Mouse (Mus musculus): ENCODE measurements around the gene Cyb5b. TPM values are rescaled to one million over a fixed set of nuclear protein-coding genes. Genes with fewer than 3 reads are reported as not detected.

Cyb5b gene
- total RNA-seq, 1 experiment, result 44.9 TPM

- peaks cover 0 to 15% of the 10 kb centered on the region in 2 experiments; a peak in 2 of 4 replicates for H3K4me1 ChIP-seq (ENCODE audit: control insufficient read depth in 2 of 2, insufficient read depth in 2 of 2, low read length in 2 of 2, poor library complexity in 1 of 2)
- H3K36me3 ChIP-seq (ENCODE audit: control insufficient read depth, insufficient read depth, low read length, poor library complexity, severe bottlenecking), result no peaks in the 10 kb centered on the region
- H3K27ac ChIP-seq (ENCODE audit: insufficient read depth, low read depth, low read length, poor library complexity, severe bottlenecking), result no peak overlapping the region
- no peak overlapping the region for H3K4me3 ChIP-seq (ENCODE audit: insufficient read depth in 1 of 2, low read depth in 1 of 2, low read length in 2 of 2, poor library complexity in 1 of 2, severe bottlenecking in 1 of 2)
- H3K9me3 ChIP-seq (ENCODE audit: control insufficient read depth, insufficient read depth, low read depth, low read length), result no peaks in the 10 kb centered on the region
- no peak for DNase-seq (ENCODE audit: low read depth, low spot score)
- no peak overlapping the region for H3K9ac ChIP-seq (ENCODE audit: insufficient read depth, low read depth, low read length, poor library complexity, severe bottlenecking)
- in situ Hi-C loops (cut with MboI; ENCODE audit: low sequenced_read_pairs in 2 of 2, unreplicated experiment in 2 of 2), result loop anchor here in 1 of 2 experiments (25.0 kb wide), 1 partner anchor 189 kb away; no protein-coding TSS in a partner anchor
- TF ChIP-seq MAFK (IDR thresholded peaks at IDR 0.05; ENCODE audit: insufficient read depth, low read depth, low read length) (no peak), ZC3H11A (IDR thresholded peaks at IDR 0.05; ENCODE audit: borderline replicate concordance, low read depth, low read length) (no peak), HCFC1 (IDR thresholded peaks at IDR 0.05; ENCODE audit: borderline replicate concordance, insufficient read depth, low read length) (no peak), CHD2 (IDR thresholded peaks at IDR 0.05; ENCODE audit: low read depth, low read length) (no peak), ZNF384 (IDR thresholded peaks at IDR 0.05; ENCODE audit: low read depth, low read length) (no peak)
Measured at GRCm38 (mm10) chr8:107123063-107123614, 27.3 kb upstream of the Cyb5b start.

- DNase-seq (ENCODE audit: low read depth, low spot score), result no peak
- Histone ChIP-seq H3K9me3 (ENCODE audit: control insufficient read depth, insufficient read depth, low read depth, low read length) (no peaks in the 10 kb centered on the region), H3K4me3 (ENCODE audit: insufficient read depth in 1 of 2, low read depth in 1 of 2, low read length in 2 of 2, poor library complexity in 1 of 2, severe bottlenecking in 1 of 2) (no peak overlapping the region), H3K27ac (ENCODE audit: insufficient read depth, low read depth, low read length, poor library complexity, severe bottlenecking) (no peak overlapping the region), H3K36me3 (ENCODE audit: control insufficient read depth, insufficient read depth, low read length, poor library complexity, severe bottlenecking) (no peaks in the 10 kb centered on the region), H3K9ac (ENCODE audit: insufficient read depth, low read depth, low read length, poor library complexity, severe bottlenecking) (no peak overlapping the region), H3K4me1 (ENCODE audit: control insufficient read depth in 2 of 2, insufficient read depth in 2 of 2, low read length in 2 of 2, poor library complexity in 1 of 2) (peaks cover 0 to 11% of the 10 kb centered on the region in 2 experiments; a peak in 2 of 4 replicates)
- TF ChIP-seq MAFK (IDR thresholded peaks at IDR 0.05; ENCODE audit: insufficient read depth, low read depth, low read length), result no peak
- no peak for TF ChIP-seq CHD2 (IDR thresholded peaks at IDR 0.05; ENCODE audit: low read depth, low read length)
- TF ChIP-seq HCFC1 (IDR thresholded peaks at IDR 0.05; ENCODE audit: borderline replicate concordance, insufficient read depth, low read length), result no peak
- no peak for TF ChIP-seq ZC3H11A (IDR thresholded peaks at IDR 0.05; ENCODE audit: borderline replicate concordance, low read depth, low read length)
- TF ChIP-seq ZNF384 (IDR thresholded peaks at IDR 0.05; ENCODE audit: low read depth, low read length), result no peak
- in situ Hi-C loops (cut with MboI; ENCODE audit: low sequenced_read_pairs in 2 of 2, unreplicated experiment in 2 of 2), result loop anchor here in 1 of 2 experiments (25.0 kb wide), 1 partner anchor 188 kb away; no protein-coding TSS in a partner anchor
Measured at GRCm38 (mm10) chr8:107124343-107124742, 26.1 kb upstream of the Cyb5b start.

- H3K9ac ChIP-seq (ENCODE audit: insufficient read depth, low read depth, low read length, poor library complexity, severe bottlenecking), result no peak overlapping the region; the same call in 1 of the 2 replicates
- in situ Hi-C loops (cut with MboI; ENCODE audit: low sequenced_read_pairs in 2 of 2, unreplicated experiment in 2 of 2), result no loop called here
- no peaks in the 10 kb centered on the region for H3K36me3 ChIP-seq (ENCODE audit: control insufficient read depth, insufficient read depth, low read length, poor library complexity, severe bottlenecking)
- H3K27ac ChIP-seq (ENCODE audit: insufficient read depth, low read depth, low read length, poor library complexity, severe bottlenecking), result no peak overlapping the region
- TF ChIP-seq ZNF384 (IDR thresholded peaks at IDR 0.05; ENCODE audit: low read depth, low read length) (no peak), CHD2 (IDR thresholded peaks at IDR 0.05; ENCODE audit: low read depth, low read length) (no peak), HCFC1 (IDR thresholded peaks at IDR 0.05; ENCODE audit: borderline replicate concordance, insufficient read depth, low read length) (no peak), MAFK (IDR thresholded peaks at IDR 0.05; ENCODE audit: insufficient read depth, low read depth, low read length) (no peak), ZC3H11A (IDR thresholded peaks at IDR 0.05; ENCODE audit: borderline replicate concordance, low read depth, low read length) (no peak)
- H3K9me3 ChIP-seq (ENCODE audit: control insufficient read depth, insufficient read depth, low read depth, low read length), result no peaks in the 10 kb centered on the region
- no peak for DNase-seq (ENCODE audit: low read depth, low spot score)
- peaks cover 4 to 11% of the 10 kb centered on the region in 2 experiments; a peak in 2 of 4 replicates for H3K4me1 ChIP-seq (ENCODE audit: control insufficient read depth in 2 of 2, insufficient read depth in 2 of 2, low read length in 2 of 2, poor library complexity in 1 of 2)
- H3K4me3 ChIP-seq (ENCODE audit: insufficient read depth in 1 of 2, low read depth in 1 of 2, low read length in 2 of 2, poor library complexity in 1 of 2, severe bottlenecking in 1 of 2), result no peak overlapping the region
Measured at GRCm38 (mm10) chr8:107129171-107130025, 21.0 kb upstream of the Cyb5b start.

- TF ChIP-seq ZNF384 (IDR thresholded peaks at IDR 0.05; ENCODE audit: low read depth, low read length) (no peak), ZC3H11A (IDR thresholded peaks at IDR 0.05; ENCODE audit: borderline replicate concordance, low read depth, low read length) (no peak), HCFC1 (IDR thresholded peaks at IDR 0.05; ENCODE audit: borderline replicate concordance, insufficient read depth, low read length) (no peak), CHD2 (IDR thresholded peaks at IDR 0.05; ENCODE audit: low read depth, low read length) (no peak)
- DNase-seq (ENCODE audit: low read depth, low spot score), result no peak
- Histone ChIP-seq H3K9me3 (ENCODE audit: control insufficient read depth, insufficient read depth, low read depth, low read length) (no peaks in the 10 kb centered on the region), H3K9ac (ENCODE audit: insufficient read depth, low read depth, low read length, poor library complexity, severe bottlenecking) (peak overlapping the region; percentile 7; the same call in 1 of the 2 replicates), H3K36me3 (ENCODE audit: control insufficient read depth, insufficient read depth, low read length, poor library complexity, severe bottlenecking) (no peaks in the 10 kb centered on the region), H3K4me1 (ENCODE audit: control insufficient read depth in 2 of 2, insufficient read depth in 2 of 2, low read length in 2 of 2, poor library complexity in 1 of 2) (peaks cover 4 to 12% of the 10 kb centered on the region in 2 experiments; a peak in 2 of 4 replicates), H3K4me3 (ENCODE audit: insufficient read depth in 1 of 2, low read depth in 1 of 2, low read length in 2 of 2, poor library complexity in 1 of 2, severe bottlenecking in 1 of 2) (no peak overlapping the region), H3K27ac (ENCODE audit: insufficient read depth, low read depth, low read length, poor library complexity, severe bottlenecking) (no peak overlapping the region)
- in situ Hi-C loops (cut with MboI; ENCODE audit: low sequenced_read_pairs in 2 of 2, unreplicated experiment in 2 of 2), result no loop called here
Measured at GRCm38 (mm10) chr8:107130028-107130427, 20.4 kb upstream of the Cyb5b start.

All from ES-E14 (cell line).